Mouse (Mus musculus): ENCODE measurements at regions not wholly inside any gene's neighbourhood (a gene's known extent, or its start where the extent isn't known, plus 50 kb on each side); places are given as distances from the start of the nearest gene placed in this dataset.

GRCm38 (mm10) chr2:103865319-103866171, 68.1 kb upstream of the Caprin1 start:
- TF ChIP-seq CTCF (IDR thresholded peaks at IDR 0.05; ENCODE audit: borderline replicate concordance, control insufficient read depth, extremely low read depth, insufficient read depth, low read length, poor library complexity) (no peak), POLR2A (IDR thresholded peaks at IDR 0.05; ENCODE audit: control insufficient read depth, extremely low read depth, insufficient read depth, low read length, poor library complexity) (no peak)
